Mouse (Mus musculus) adrenal gland, adult 18-20 months (tissue): ENCODE results near the gene Ube2r2. TPM values are rescaled to one million over a fixed set of nuclear protein-coding genes. Genes with fewer than 3 reads are reported as not detected.
A peak's percentile ranks its signal among the peaks of the same experiment; 100 is the strongest.

Experiments used
- DNase-seq, 2 experiments: peaks; one replicate each; pipeline ENCODE4 v3.0.0; 2021 to 2022; ENCODE audit warnings: low spot score in 2 of 2
- total RNA-seq, 2 experiments: library from RNA; stranded (reverse); gene quantifications; 1 replicate in 1 of 2; 2 replicates in 1 of 2; pipeline ENCODE4 v1.2.3; 2021

The Ube2r2 gene
- total RNA-seq, 2 experiments from 2014 or later: 82.4 to 98.4 TPM

- no peak for DNase-seq
Measured at GRCm38 (mm10) chr4:41170970-41171369, 35.4 kb downstream of the Ube2r2 start.

GRCm38 (mm10) chr4:41174631-41175030 lies 39.1 kb downstream of the Ube2r2 start:
- DNase-seq: no peak

- no peak for DNase-seq
Measured at GRCm38 (mm10) chr4:41179825-41180725, 44.5 kb downstream of the Ube2r2 start.

GRCm38 (mm10) chr4:41189809-41190208 lies 54.3 kb downstream of the Ube2r2 start:
- no peak for DNase-seq

- DNase-seq: no peak
Measured at GRCm38 (mm10) chr4:41192544-41193512, 57.3 kb downstream of the Ube2r2 start.

- no peak for DNase-seq
Measured at GRCm38 (mm10) chr4:41195328-41195727, 59.8 kb downstream of the Ube2r2 start.

- peak in 1 of 2 experiments; percentile 31 for DNase-seq
Measured at GRCm38 (mm10) chr4:41196861-41197610, 61.5 kb downstream of the Ube2r2 start.

GRCm38 (mm10) chr4:41202135-41202534 lies 66.6 kb downstream of the Ube2r2 start:
- no peak for DNase-seq

- no peak for DNase-seq
Measured at GRCm38 (mm10) chr4:41205751-41206150, 70.2 kb downstream of the Ube2r2 start.

- no peak for DNase-seq
Measured at GRCm38 (mm10) chr4:41208050-41208449, 72.5 kb downstream of the Ube2r2 start.

GRCm38 (mm10) chr4:41225412-41225811 lies 89.9 kb downstream of the Ube2r2 start:
- no peak for DNase-seq

- DNase-seq: peak; percentile 15 to 52
Measured at GRCm38 (mm10) chr4:41226351-41226750, 90.8 kb downstream of the Ube2r2 start.

- no peak for DNase-seq
Measured at GRCm38 (mm10) chr4:41235621-41236020, 100.1 kb downstream of the Ube2r2 start.

- DNase-seq: no peak
Measured at GRCm38 (mm10) chr4:41240916-41241315, 105.4 kb downstream of the Ube2r2 start.

Other genes starting within 250 kb of the Ube2r2 start
- 100 to 1,000 TPM in 1 of 2 experiments, not detected in 1; 120 TPM for gene Spink4, start 215.7 kb upstream of the Ube2r2 start, total RNA-seq
- 100 to 1,000 TPM; 306 to 371 TPM for gene Bag1, start 187.4 kb upstream of the Ube2r2 start, total RNA-seq
- 100 to 1,000 TPM in 1 of 2 experiments, 10 to 100 TPM in 1; 95.1 to 114 TPM for gene Chmp5, start 187.3 kb upstream of the Ube2r2 start, total RNA-seq
- 10 to 100 TPM; 96.3 to 97.4 TPM for gene Nfx1, start 164.8 kb upstream of the Ube2r2 start, total RNA-seq
- 10 to 100 TPM; 13.6 to 55.8 TPM for gene Aqp7, start 87.6 kb upstream of the Ube2r2 start, total RNA-seq
- not detected for gene Aqp3, start 37.6 kb upstream of the Ube2r2 start, total RNA-seq
- 10 to 100 TPM; 50.0 to 59.8 TPM for gene Nol6, start 11.3 kb upstream of the Ube2r2 start, total RNA-seq
- 10 to 100 TPM; 35.4 to 36.2 TPM for gene Ubap2, start 139.4 kb downstream of the Ube2r2 start, total RNA-seq
- gene Dcaf12, start 179.1 kb downstream of the Ube2r2 start, total RNA-seq: 10 to 100 TPM; 41.0 to 53.2 TPM
- 10 to 100 TPM; 52.3 to 56.9 TPM for gene Ubap1, start 213.3 kb downstream of the Ube2r2 start, total RNA-seq